Comparison of ENCODE assay signal across 46 mouse cellular contexts in the genomic region with DNA sequence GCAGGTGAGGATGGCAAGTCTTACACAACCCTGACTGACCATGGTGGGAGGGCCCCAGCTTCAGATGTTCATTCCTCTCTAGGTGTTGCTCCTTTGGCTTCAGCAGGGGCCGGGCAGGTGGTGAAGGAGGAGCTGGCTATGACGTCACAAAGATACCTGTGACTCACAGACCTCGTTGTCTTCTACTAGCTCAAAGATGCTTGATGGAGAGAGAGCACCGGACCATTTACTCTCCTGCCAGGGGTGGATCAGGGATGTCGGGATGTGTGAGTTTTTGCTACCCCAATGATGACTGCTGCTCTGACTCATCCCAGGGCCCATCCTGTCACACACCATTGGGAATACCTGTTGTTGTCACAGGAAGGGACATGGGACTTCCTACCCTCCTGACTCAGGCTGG. TPM values are rescaled to one million over a fixed set of nuclear protein-coding genes. Genes with fewer than 3 reads are reported as not detected.
"Had no signal": no experiment of that assay in that cellular context is flagged by ENCODE, and none has a peak within 500 bp of the region (broad histone marks: within the 10 kb centered on the region; RNA-seq: fewer than 3 reads in every experiment).

Iqcf3 (minus strand) TSS at position 101 of the 400 bp plus-strand sequence.

- H3K9me3 ChIP-seq: limb, embryonic 10.5 days; limb, embryonic 12.5 days; limb, embryonic 13.5 days; limb, embryonic 15.5 days; liver, embryonic 12.5 days; liver, embryonic 13.5 days; liver, embryonic 15.5 days; lung, embryonic 15.5 days; megakaryocyte, embryonic 14.5 days; midbrain, embryonic 10.5 days; midbrain, embryonic 12.5 days; midbrain, embryonic 13.5 days; midbrain, embryonic 15.5 days had no signal

- H3K27me3 ChIP-seq: limb, embryonic 12.5 days; limb, embryonic 13.5 days; limb, embryonic 15.5 days; liver, embryonic 12.5 days; liver, embryonic 13.5 days; liver, embryonic 15.5 days; lung, embryonic 15.5 days; midbrain, embryonic 12.5 days; midbrain, embryonic 13.5 days; midbrain, embryonic 15.5 days had no signal

- H3K36me3 ChIP-seq: limb, embryonic 10.5 days; limb, embryonic 12.5 days; limb, embryonic 13.5 days; limb, embryonic 15.5 days; liver, embryonic 12.5 days; liver, embryonic 13.5 days; liver, embryonic 15.5 days; lung, embryonic 15.5 days; midbrain, embryonic 10.5 days; midbrain, embryonic 12.5 days; midbrain, embryonic 13.5 days; midbrain, embryonic 15.5 days had no signal

- H3K4me3 ChIP-seq: left cerebral cortex, adult 2 months; limb, embryonic 10.5 days; limb, embryonic 12.5 days; limb, embryonic 13.5 days; limb, embryonic 15.5 days; liver, embryonic 12.5 days; liver, embryonic 13.5 days; liver, embryonic 15.5 days; lung, embryonic 15.5 days; megakaryocyte, embryonic 14.5 days; midbrain, embryonic 10.5 days; midbrain, embryonic 12.5 days; midbrain, embryonic 13.5 days; midbrain, embryonic 15.5 days; myocyte had no signal

- H3K4me1 ChIP-seq: limb, embryonic 12.5 days; limb, embryonic 13.5 days; limb, embryonic 15.5 days; liver, embryonic 13.5 days; liver, embryonic 15.5 days; lung, embryonic 15.5 days; midbrain, embryonic 10.5 days; midbrain, embryonic 12.5 days; midbrain, embryonic 13.5 days; midbrain, embryonic 15.5 days had no signal

- H3K27ac ChIP-seq: left cerebral cortex, adult 2 months; limb, embryonic 10.5 days; limb, embryonic 12.5 days; limb, embryonic 13.5 days; limb, embryonic 15.5 days; liver, embryonic 12.5 days; liver, embryonic 13.5 days; liver, embryonic 14.5 days; liver, embryonic 15.5 days; lung, embryonic 15.5 days; macrophage; midbrain, embryonic 10.5 days; midbrain, embryonic 12.5 days; midbrain, embryonic 13.5 days; midbrain, embryonic 15.5 days had no signal

- H3K9ac ChIP-seq: limb, embryonic 12.5 days; limb, embryonic 13.5 days; limb, embryonic 15.5 days; liver, embryonic 12.5 days; liver, embryonic 13.5 days; liver, embryonic 14.5 days; liver, embryonic 15.5 days; liver, postnatal 0 days; lung, embryonic 14.5 days; lung, embryonic 15.5 days; midbrain, embryonic 12.5 days; midbrain, embryonic 13.5 days; midbrain, embryonic 15.5 days had no signal

- DNase-seq: left cerebral cortex, postnatal 4 days; liver; liver, embryonic 13.5 days; liver, postnatal 0 days; lung, adult 18-20 months; lung, adult 2 months; lung, embryonic 14.5 days; lung, postnatal 10 days; lung, postnatal 14 days; lung, postnatal 36 days; lung, postnatal 4 days; midbrain, embryonic 14.5 days had no signal

- H3K4me2 ChIP-seq: limb, embryonic 12.5 days; limb, embryonic 13.5 days; limb, embryonic 15.5 days; liver, embryonic 11.5 days; liver, embryonic 12.5 days; liver, embryonic 13.5 days; liver, embryonic 15.5 days; lung, embryonic 14.5 days; lung, embryonic 15.5 days; midbrain, embryonic 11.5 days; midbrain, embryonic 12.5 days; midbrain, embryonic 13.5 days; midbrain, embryonic 15.5 days had no signal

- ATAC-seq: liver, embryonic 12.5 days; liver, postnatal 0 days; lung, postnatal 0 days; midbrain, embryonic 13.5 days; midbrain, embryonic 15.5 days; midbrain, embryonic 16.5 days had no signal

RNA-seq across cellular contexts. Expression of gene Iqcf3, which starts in this region (rescaled TPM):
- total RNA-seq: left cerebral cortex, adult 2 months; left cerebral cortex, adult 8-10 months; left cerebral cortex, postnatal 10 days; left cerebral cortex, postnatal 14 days; left cerebral cortex, postnatal 25 days; left cerebral cortex, postnatal 36 days; left cerebral cortex, postnatal 4 days; liver, adult 2 months; megakaryocyte progenitor cell, adult 5-6 weeks; megakaryocyte, adult 5-6 weeks; megakaryocyte-erythroid progenitor cell, adult 5-6 weeks; midbrain, postnatal 0 days had no signal
- polyA plus RNA-seq: limb, embryonic 10.5 days; limb, embryonic 11.5 days; limb, embryonic 12.5 days; limb, embryonic 13.5 days; limb, embryonic 14.5 days; limb, embryonic 15.5 days; liver, adult 2 months; liver, embryonic 11.5 days; liver, embryonic 12.5 days; liver, embryonic 13.5 days; liver, embryonic 14.5 days; liver, embryonic 15.5 days; liver, embryonic 16.5 days; liver, postnatal 0 days; lung, adult 2 months; lung, embryonic 14.5 days; lung, embryonic 15.5 days; lung, embryonic 16.5 days; lung, postnatal 0 days; macrophage; midbrain, embryonic 10.5 days; midbrain, embryonic 11.5 days; midbrain, embryonic 12.5 days; midbrain, embryonic 13.5 days; midbrain, embryonic 14.5 days; midbrain, embryonic 15.5 days; midbrain, embryonic 16.5 days; midbrain, postnatal 0 days; myocyte had no signal
